ENCODE assay signal across 25 mouse cellular contexts in the genomic region with DNA sequence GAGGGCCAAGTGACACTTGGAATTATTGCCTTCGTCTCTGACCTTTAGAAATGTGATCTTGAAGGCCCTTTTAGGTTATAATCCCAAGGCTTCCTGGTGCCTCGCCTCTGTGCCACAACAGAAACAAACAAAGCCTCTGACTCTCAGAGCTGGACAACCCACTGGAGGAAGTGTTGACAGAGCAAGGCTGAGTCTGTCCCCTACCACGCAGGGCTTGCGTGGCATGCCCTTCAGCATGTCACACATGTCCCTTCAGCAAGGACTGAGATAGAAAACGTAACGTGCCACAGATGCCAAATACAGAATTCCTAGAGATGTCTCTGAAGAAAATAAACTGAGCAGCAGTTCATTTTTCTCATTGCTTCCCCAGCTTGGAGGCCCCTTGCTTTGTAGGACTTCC.
"Had no signal": no experiment of that assay in that cellular context is flagged by ENCODE, and none has a peak within 500 bp of the region (broad histone marks: within the 10 kb centered on the region; RNA-seq: fewer than 3 reads in every experiment).

No protein-coding gene starts in this region.

- H3K4me3 ChIP-seq: heart, adult 2 months; heart, embryonic 13.5 days; heart, embryonic 15.5 days; hindbrain, embryonic 10.5 days; hindbrain, embryonic 12.5 days; intestine, embryonic 15.5 days; layer of hippocampus, adult 2 months; left cerebral cortex, adult 2 months; limb, embryonic 10.5 days; limb, embryonic 12.5 days had no signal

- H3K9me3 ChIP-seq: heart, embryonic 13.5 days; heart, embryonic 15.5 days; hindbrain, embryonic 10.5 days; hindbrain, embryonic 12.5 days; intestine, embryonic 15.5 days; limb, embryonic 10.5 days; limb, embryonic 12.5 days had no signal

- H3K9ac ChIP-seq: forebrain, postnatal 0 days; heart, embryonic 13.5 days; heart, embryonic 15.5 days; hindbrain, embryonic 12.5 days; hindbrain, embryonic 14.5 days; intestine, embryonic 15.5 days; limb, embryonic 12.5 days had no signal

- H3K36me3 ChIP-seq: heart, embryonic 13.5 days; heart, embryonic 15.5 days; hindbrain, embryonic 10.5 days; hindbrain, embryonic 12.5 days; intestine, embryonic 15.5 days; limb, embryonic 10.5 days; limb, embryonic 12.5 days had no signal

- H3K27me3 ChIP-seq: heart, embryonic 13.5 days; heart, embryonic 15.5 days; hindbrain, embryonic 12.5 days; intestine, embryonic 15.5 days; limb, embryonic 12.5 days had no signal

- ATAC-seq: forebrain, postnatal 0 days; hindbrain, embryonic 16.5 days; inflammation-experienced regulatory T-cells, adult 6 months; intestine, embryonic 15.5 days; intestine, postnatal 0 days had no signal

- H3K4me2 ChIP-seq: heart, embryonic 11.5 days; heart, embryonic 13.5 days; heart, embryonic 15.5 days; hindbrain, embryonic 12.5 days; hindbrain, embryonic 14.5 days; intestine, embryonic 15.5 days; limb, embryonic 12.5 days had no signal

- H3K27ac ChIP-seq: heart, adult 2 months; heart, embryonic 13.5 days; heart, embryonic 15.5 days; hindbrain, embryonic 10.5 days; hindbrain, embryonic 12.5 days; hindbrain, embryonic 14.5 days; intestine, embryonic 15.5 days; layer of hippocampus, adult 2 months; left cerebral cortex, adult 2 months; limb, embryonic 10.5 days; limb, embryonic 12.5 days had no signal

- DNase-seq: forebrain, postnatal 0 days; gastrocnemius, postnatal 14 days; gastrocnemius, postnatal 36 days; heart, adult 2 months; heart, postnatal 4 days; kidney, adult 18-20 months; kidney, adult 8-10 months; kidney, postnatal 10 days; kidney, postnatal 25 days; kidney, postnatal 4 days; liver had no signal
